Mouse (Mus musculus): ENCODE measurements around the gene Prss34. TPM values are rescaled to one million over a fixed set of nuclear protein-coding genes. Genes with fewer than 3 reads are reported as not detected.

Gene Prss34
- total and polyA plus RNA-seq, 2 experiments from 2014 or later, result not detected

DNA sequence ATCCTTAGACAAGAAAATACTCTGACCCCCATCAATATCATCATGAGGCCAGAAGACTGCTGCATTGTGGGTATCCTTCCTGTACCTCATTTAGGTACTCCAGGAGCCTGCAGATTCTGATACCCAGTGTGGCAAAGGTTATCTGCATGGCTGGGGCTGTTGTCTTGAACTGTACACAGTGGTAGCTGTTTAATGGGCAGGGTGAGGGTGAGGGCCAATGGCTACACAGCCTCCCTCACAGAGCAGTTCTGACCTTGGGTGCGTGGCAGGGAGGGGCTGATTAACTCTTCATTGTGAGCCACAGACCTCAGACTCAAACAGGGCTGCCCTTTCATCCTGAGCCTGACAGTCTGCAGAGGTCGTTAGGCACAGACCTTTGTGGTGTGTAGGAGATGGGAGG is 24.7 kb downstream of the Prss34 start:
- H3K9me3 ChIP-seq (ENCODE audit: low read length), result no peaks in the 10 kb centered on the region
- WGBS, result 28% methylated on average over 2 of the region's 2 CpGs
- H3K9ac ChIP-seq (replicated peaks; ENCODE audit: low read length, poor library complexity, severe bottlenecking), result no peak overlapping the region
- H3K27ac ChIP-seq (ENCODE audit: low read depth, low read length), result no peak overlapping the region
- DNase-seq (ENCODE audit: low spot score) (no peak), ATAC-seq (ENCODE audit: low FRiP score) (no peak)
- H3K4me2 ChIP-seq (ENCODE audit: low read depth, low read length, poor library complexity, severe bottlenecking), result no peak overlapping the region
- no peak for TF ChIP-seq CTCF (IDR thresholded peaks at IDR 0.05)
- H3K36me3 ChIP-seq (ENCODE audit: insufficient read depth, low read length), result no peaks in the 10 kb centered on the region
- no peak overlapping the region for H3K4me3 ChIP-seq (ENCODE audit: low read depth, low read length)
- H3K27me3 ChIP-seq (ENCODE audit: insufficient read depth, low read length), result no peaks in the 10 kb centered on the region
- no peaks in the 10 kb centered on the region for H3K4me1 ChIP-seq (ENCODE audit: insufficient read depth, low read length)

- H3K4me3 ChIP-seq (ENCODE audit: low read depth, low read length), result no peak overlapping the region
- no peaks in the 10 kb centered on the region for H3K4me1 ChIP-seq (ENCODE audit: insufficient read depth, low read length)
- 0 out of 2 replicates have a peak, but pooled peaks cover 6% of the 10 kb centered on the region for H3K27me3 ChIP-seq (ENCODE audit: insufficient read depth, low read length)
- DNase-seq (ENCODE audit: low spot score) (no peak), ATAC-seq (ENCODE audit: low FRiP score) (no peak)
- no peak overlapping the region for H3K9ac ChIP-seq (replicated peaks; ENCODE audit: low read length, poor library complexity, severe bottlenecking)
- H3K4me2 ChIP-seq (ENCODE audit: low read depth, low read length, poor library complexity, severe bottlenecking), result no peak overlapping the region
- H3K9me3 ChIP-seq (ENCODE audit: low read length), result no peaks in the 10 kb centered on the region
- no peak overlapping the region for H3K27ac ChIP-seq (ENCODE audit: low read depth, low read length)
- 78% methylated on average over 9 of the region's 9 CpGs for WGBS
- no peaks in the 10 kb centered on the region for H3K36me3 ChIP-seq (ENCODE audit: insufficient read depth, low read length)
- TF ChIP-seq CTCF (IDR thresholded peaks at IDR 0.05), result no peak
These were observed 34.1 kb downstream of the Prss34 start for GRCm38 (mm10) chr17:25332321-25332720.

GRCm38 (mm10) chr17:25333943-25334342 is 35.7 kb downstream of the Prss34 start:
- 2% methylated on average over 8 of the region's 8 CpGs for WGBS
- no peaks in the 10 kb centered on the region for H3K36me3 ChIP-seq (ENCODE audit: insufficient read depth, low read length)
- H3K9ac ChIP-seq (replicated peaks; ENCODE audit: low read length, poor library complexity, severe bottlenecking), result no peak overlapping the region; the same call in 1 of the 2 replicates
- DNase-seq (ENCODE audit: low spot score) (peak; percentile 81), ATAC-seq (ENCODE audit: low FRiP score) (peak; percentile 52; the same call in 1 of the 2 replicates)
- no peak overlapping the region for H3K4me3 ChIP-seq (ENCODE audit: low read depth, low read length)
- peak; percentile 99 for TF ChIP-seq CTCF (IDR thresholded peaks at IDR 0.05)
- H3K4me2 ChIP-seq (ENCODE audit: low read depth, low read length, poor library complexity, severe bottlenecking), result no peak overlapping the region
- no peaks in the 10 kb centered on the region for H3K4me1 ChIP-seq (ENCODE audit: insufficient read depth, low read length)
- H3K27ac ChIP-seq (ENCODE audit: low read depth, low read length), result no peak overlapping the region
- 0 out of 2 replicates have a peak, but pooled peaks cover 6% of the 10 kb centered on the region for H3K27me3 ChIP-seq (ENCODE audit: insufficient read depth, low read length)
- no peaks in the 10 kb centered on the region for H3K9me3 ChIP-seq (ENCODE audit: low read length)

DNA sequence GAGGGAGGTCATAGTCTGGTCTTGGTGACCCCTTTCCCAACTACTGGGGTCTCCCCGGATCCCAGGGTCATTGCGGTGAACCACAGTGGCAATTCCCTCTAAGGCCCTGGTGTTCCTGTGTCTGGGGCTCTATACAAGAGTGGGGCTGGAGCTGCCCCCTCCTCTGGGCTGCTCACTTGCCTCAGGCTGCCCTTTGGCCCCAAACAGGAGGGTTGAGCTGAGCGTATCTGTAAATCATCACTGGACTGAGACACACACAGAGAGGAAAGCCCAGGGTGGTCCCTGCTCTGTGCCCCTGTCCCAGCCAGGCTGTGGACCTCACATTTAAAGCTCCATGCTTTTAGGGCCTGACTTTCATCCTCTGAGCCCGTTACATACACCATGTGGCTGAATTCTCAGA is 40.0 kb downstream of the Prss34 start:
- no peaks in the 10 kb centered on the region for H3K4me1 ChIP-seq (ENCODE audit: insufficient read depth, low read length)
- no peak overlapping the region for H3K9ac ChIP-seq (replicated peaks; ENCODE audit: low read length, poor library complexity, severe bottlenecking)
- DNase-seq (ENCODE audit: low spot score) (no peak), ATAC-seq (ENCODE audit: low FRiP score) (no peak)
- H3K36me3 ChIP-seq (ENCODE audit: insufficient read depth, low read length), result no peaks in the 10 kb centered on the region
- WGBS, result 83% methylated on average over 4 of the region's 4 CpGs
- no peak overlapping the region for H3K4me3 ChIP-seq (ENCODE audit: low read depth, low read length)
- no peak overlapping the region for H3K27ac ChIP-seq (ENCODE audit: low read depth, low read length)
- H3K9me3 ChIP-seq (ENCODE audit: low read length), result no peaks in the 10 kb centered on the region
- no peak overlapping the region for H3K4me2 ChIP-seq (ENCODE audit: low read depth, low read length, poor library complexity, severe bottlenecking)
- H3K27me3 ChIP-seq (ENCODE audit: insufficient read depth, low read length), result no peaks in the 10 kb centered on the region
- no peak for TF ChIP-seq CTCF (IDR thresholded peaks at IDR 0.05)

GRCm38 (mm10) chr17:25340003-25340402 is 41.8 kb downstream of the Prss34 start:
- H3K4me2 ChIP-seq (ENCODE audit: low read depth, low read length, poor library complexity, severe bottlenecking), result no peak overlapping the region
- no peaks in the 10 kb centered on the region for H3K9me3 ChIP-seq (ENCODE audit: low read length)
- H3K9ac ChIP-seq (replicated peaks; ENCODE audit: low read length, poor library complexity, severe bottlenecking), result no peak overlapping the region
- 89% methylated on average over 6 of the region's 6 CpGs for WGBS
- no peaks in the 10 kb centered on the region for H3K4me1 ChIP-seq (ENCODE audit: insufficient read depth, low read length)
- H3K36me3 ChIP-seq (ENCODE audit: insufficient read depth, low read length), result no peaks in the 10 kb centered on the region
- H3K4me3 ChIP-seq (ENCODE audit: low read depth, low read length), result no peak overlapping the region
- TF ChIP-seq CTCF (IDR thresholded peaks at IDR 0.05), result no peak
- no peak for DNase-seq (ENCODE audit: low spot score)
- no peak for ATAC-seq (ENCODE audit: low FRiP score)
- no peaks in the 10 kb centered on the region for H3K27me3 ChIP-seq (ENCODE audit: insufficient read depth, low read length)
- no peak overlapping the region for H3K27ac ChIP-seq (ENCODE audit: low read depth, low read length)

DNA sequence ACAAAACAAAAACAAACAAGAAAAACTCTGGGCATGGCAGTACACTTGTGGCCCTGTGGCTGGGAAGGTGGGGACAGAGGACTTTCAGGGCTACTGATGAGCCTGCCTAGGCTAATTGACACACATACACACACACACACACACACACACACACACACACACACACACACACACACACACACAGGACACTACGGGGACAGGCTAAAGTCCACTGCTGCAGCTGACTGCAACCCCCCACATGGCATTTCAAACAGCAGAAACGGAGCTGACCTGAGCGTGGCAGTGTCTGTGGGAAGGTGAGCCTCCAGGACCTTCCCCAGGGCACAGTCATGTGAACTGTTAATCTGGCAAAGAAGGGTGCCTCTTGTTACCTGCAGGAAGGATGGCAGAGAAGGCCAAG is 43.3 kb downstream of the Prss34 start:
- ATAC-seq (ENCODE audit: low FRiP score), result no peak
- no peaks in the 10 kb centered on the region for H3K9me3 ChIP-seq (ENCODE audit: low read length)
- 68% methylated on average over 3 of the region's 3 CpGs for WGBS
- TF ChIP-seq CTCF (IDR thresholded peaks at IDR 0.05), result no peak
- no peaks in the 10 kb centered on the region for H3K27me3 ChIP-seq (ENCODE audit: insufficient read depth, low read length)
- no peak overlapping the region for H3K4me3 ChIP-seq (ENCODE audit: low read depth, low read length)
- DNase-seq (ENCODE audit: low spot score), result no peak
- H3K4me2 ChIP-seq (ENCODE audit: low read depth, low read length, poor library complexity, severe bottlenecking), result no peak overlapping the region
- H3K27ac ChIP-seq (ENCODE audit: low read depth, low read length), result no peak overlapping the region
- H3K9ac ChIP-seq (replicated peaks; ENCODE audit: low read length, poor library complexity, severe bottlenecking), result no peak overlapping the region
- no peaks in the 10 kb centered on the region for H3K36me3 ChIP-seq (ENCODE audit: insufficient read depth, low read length)
- no peaks in the 10 kb centered on the region for H3K4me1 ChIP-seq (ENCODE audit: insufficient read depth, low read length)
